Mouse (Mus musculus) stomach, embryonic 14.5 days (tissue): ENCODE results near the gene Unc5b. TPM values are rescaled to one million over a fixed set of nuclear protein-coding genes. Genes with fewer than 3 reads are reported as not detected.

ENCODE experiments used
- ATAC-seq: fragments of 200-750 bp; cut with Nextera tagmentation; 2 replicates; pipeline ENCODE4 v1.8.0; 2017; ENCODE audit warnings: low read depth, moderate TSS enrichment; ENCODE audit not compliant: insufficient number of reproducible peaks, insufficient read depth, low FRiP score
- H3K27ac ChIP-seq: fragments of 300-500 bp; sonication (generic); 2 replicates; pipeline ENCODE4 v1.5.1; 2014; ENCODE audit warnings: mild to moderate bottlenecking, low read length, moderate library complexity, mixed read lengths
- H3K27me3 ChIP-seq: fragments of 300-500 bp; sonication (generic); 2 replicates; pipeline ENCODE4 v1.6.1; 2014; ENCODE audit warnings: low read length, control low read depth, mixed read lengths; ENCODE audit not compliant: control insufficient read depth, insufficient read depth
- H3K36me3 ChIP-seq: fragments of 300-500 bp; sonication (generic); 2 replicates; pipeline ENCODE4 v1.6.1; 2014; ENCODE audit warnings: mild to moderate bottlenecking, control low read depth, low read length, moderate library complexity, mixed read lengths; ENCODE audit not compliant: control insufficient read depth, insufficient read depth
- H3K4me1 ChIP-seq: fragments of 300-500 bp; sonication (generic); 2 replicates; pipeline ENCODE4 v1.6.1; 2014; ENCODE audit warnings: low read length, control low read depth, mixed read lengths; ENCODE audit not compliant: control insufficient read depth, insufficient read depth
- H3K4me2 ChIP-seq: fragments of 300-500 bp; sonication (generic); replicated peaks from 2 replicates; pipeline ENCODE4 v1.6.1; 2014; ENCODE audit warnings: low read depth, low read length, control low read depth
- H3K4me3 ChIP-seq: fragments of 300-500 bp; sonication (generic); 2 replicates; pipeline ENCODE4 v1.5.1; 2014; ENCODE audit warnings: low read depth, low read length, control low read depth
- H3K9ac ChIP-seq: fragments of 300-500 bp; sonication (generic); replicated peaks from 2 replicates; pipeline ENCODE4 v1.6.1; 2014; ENCODE audit warnings: low read depth, mild to moderate bottlenecking, control low read depth, low read length, moderate library complexity, mixed read lengths
- H3K9me3 ChIP-seq: fragments of 300-500 bp; sonication (generic); 2 replicates; pipeline ENCODE4 v1.6.1; 2016; ENCODE audit warnings: low read depth, low read length, control low read depth; ENCODE audit not compliant: control insufficient read depth
- WGBS: fragments of 180-500 bp; shearing (Covaris S2); extraction: QIAGEN DNeasy Blood & Tissue Kit; methylation state at CpG from one replicate; pipeline ENCODE4 v1.1.7; 2014; 5-methylcytosine and 5-hydroxymethylcytosine counted together
- polyA plus RNA-seq: library from polyadenylated mRNA; unstranded; fragments of >200 nt; fragmentation: Nextera tagmentation; extraction: Ambion mirVana; gene quantifications from 2 replicates; pipeline ENCODE4 v1.2.1, GENCODE M21; 2014

Unc5b gene
- polyA plus RNA-seq, 1 experiment from 2014 or later = 4.2 TPM

- Histone ChIP-seq H3K27me3 (no peaks in the 10 kb centered on the region), H3K4me1 (no peaks in the 10 kb centered on the region), H3K4me2 (no peak overlapping the region), H3K9me3 (no peaks in the 10 kb centered on the region), H3K4me3 (no peak overlapping the region), H3K9ac (no peak overlapping the region), H3K36me3 (no peaks in the 10 kb centered on the region), H3K27ac (no peak overlapping the region)
- ATAC-seq = no peak
- 65% methylated on average over 6 of the region's 6 CpGs for WGBS
Measured at GRCm38 (mm10) chr10:60724496-60724895, 106.9 kb downstream of the Unc5b start.

- no peaks in the 10 kb centered on the region for H3K36me3 ChIP-seq
- H3K4me1 ChIP-seq = no peaks in the 10 kb centered on the region
- no peaks in the 10 kb centered on the region for H3K9me3 ChIP-seq
- 50% methylated on average over 1 of the region's 1 CpGs for WGBS
- H3K27ac ChIP-seq = no peak overlapping the region
- no peaks in the 10 kb centered on the region for H3K27me3 ChIP-seq
- no peak overlapping the region for H3K4me2 ChIP-seq
- ATAC-seq = no peak
- H3K9ac ChIP-seq = no peak overlapping the region
- no peak overlapping the region for H3K4me3 ChIP-seq
Measured at GRCm38 (mm10) chr10:60723345-60723744, 108.0 kb downstream of the Unc5b start.

GRCm38 (mm10) chr10:60721640-60722039, 109.7 kb downstream of the Unc5b start:
- 67% methylated on average over 12 of the region's 12 CpGs for WGBS
- H3K4me1 ChIP-seq = no peaks in the 10 kb centered on the region

GRCm38 (mm10) chr10:60720461-60720860, 110.9 kb downstream of the Unc5b start:
- Histone ChIP-seq H3K27me3 (no peaks in the 10 kb centered on the region), H3K9ac (no peak overlapping the region), H3K9me3 (no peaks in the 10 kb centered on the region), H3K4me1 (no peaks in the 10 kb centered on the region), H3K36me3 (peaks cover 8% of the 10 kb centered on the region), H3K4me2 (no peak overlapping the region), H3K27ac (no peak overlapping the region), H3K4me3 (no peak overlapping the region)
- 77% methylated on average over 5 of the region's 5 CpGs for WGBS
- no peak for ATAC-seq

More at GRCm38 (mm10) chr10:60721640-60722039, 109.7 kb downstream of the Unc5b start:
- H3K9me3 ChIP-seq = no peaks in the 10 kb centered on the region
- no peak overlapping the region for H3K4me3 ChIP-seq
- no peaks in the 10 kb centered on the region for H3K36me3 ChIP-seq
- no peak for ATAC-seq
- no peak overlapping the region for H3K9ac ChIP-seq
- H3K27me3 ChIP-seq = no peaks in the 10 kb centered on the region
- no peak overlapping the region for H3K27ac ChIP-seq
- no peak overlapping the region for H3K4me2 ChIP-seq

- Histone ChIP-seq H3K4me1 (no peaks in the 10 kb centered on the region), H3K27me3 (no peaks in the 10 kb centered on the region), H3K4me3 (no peak overlapping the region), H3K4me2 (no peak overlapping the region), H3K9me3 (no peaks in the 10 kb centered on the region), H3K27ac (no peak overlapping the region), H3K9ac (no peak overlapping the region), H3K36me3 (peaks cover 10% of the 10 kb centered on the region)
- WGBS = 87% methylated on average over 2 of the region's 2 CpGs
- no peak for ATAC-seq
Measured at GRCm38 (mm10) chr10:60718491-60718890, 112.9 kb downstream of the Unc5b start.

GRCm38 (mm10) chr10:60716449-60716848, 114.9 kb downstream of the Unc5b start:
- 90% methylated on average over 3 of the region's 3 CpGs for WGBS
- ATAC-seq = no peak
- Histone ChIP-seq H3K36me3 (peaks cover 10% of the 10 kb centered on the region), H3K4me2 (no peak overlapping the region), H3K4me1 (no peaks in the 10 kb centered on the region), H3K27me3 (no peaks in the 10 kb centered on the region), H3K9ac (no peak overlapping the region), H3K4me3 (no peak overlapping the region), H3K27ac (no peak overlapping the region), H3K9me3 (no peaks in the 10 kb centered on the region)

Other genes starting within 250 kb of the Unc5b start
- 0.71 and 1.4 TPM in 2 replicates for gene Cdh23, start 135.1 kb downstream of the Unc5b start, polyA plus RNA-seq
- 8.5 TPM in 2 replicates for gene Slc29a3, start 78.8 kb downstream of the Unc5b start, polyA plus RNA-seq